Mouse (Mus musculus) left cerebral cortex, postnatal 10 days (tissue): ENCODE results near the gene Gm17387. TPM values are rescaled to one million over a fixed set of nuclear protein-coding genes. Genes with fewer than 3 reads are reported as not detected.
"Not testable (repeated sequence)": the region's sequence is repeated elsewhere in the genome, so short reads cannot be mapped to it uniquely, and the experiment has no call there.

Source experiments
- DNase-seq, 2 experiments: peaks; one replicate each; pipeline ENCODE4 v3.0.0; 2021 to 2022; ENCODE audit warnings: low spot score in 2 of 2, mixed read lengths in 1 of 2; ENCODE audit errors: extremely low spot score in 1 of 2
- intact Hi-C: fragments of 180-260 bp; cut with DNase I; formaldehyde crosslinking; loops from one replicate; pipeline ENCODE4 v1.15.1; 2025
- total RNA-seq, 2 experiments: library from RNA; stranded (reverse); gene quantifications; 2 replicates each; pipeline ENCODE4 v1.2.3; 2021

The Gm17387 gene
- total RNA-seq, 2 experiments from 2014 or later, result not detected

- intact Hi-C loops, result no loop called here
- DNase-seq, result peak in 1 of 2 experiments; percentile 38
Measured at GRCm38 (mm10) chr7:141010593-141010992, 18.3 kb upstream of the Gm17387 start, which contains the start of gene Ifitm3. Ifitm3 (minus strand) TSS chr7:141010770.

- no peak for DNase-seq
- intact Hi-C loops, result no loop called here
Measured at GRCm38 (mm10) chr7:141011238-141011770, 17.6 kb upstream of the Gm17387 start.

- intact Hi-C loops, result no loop called here
- DNase-seq, result no peak
Measured at GRCm38 (mm10) chr7:141016707-141017697, 11.9 kb upstream of the Gm17387 start.

- intact Hi-C loops, DNase-seq: not testable (repeated sequence)
Measured at GRCm38 (mm10) chr7:141017824-141018223, 11.1 kb upstream of the Gm17387 start, which contains the start of gene Ifitm6. Ifitm6 (minus strand) TSS chr7:141017924.

- no peak for DNase-seq
- intact Hi-C loops, result no loop called here
Measured at GRCm38 (mm10) chr7:141019028-141019427, 9.9 kb upstream of the Gm17387 start.

- no peak for DNase-seq
- intact Hi-C loops, result no loop called here
Measured at GRCm38 (mm10) chr7:141021489-141022449, 7.2 kb upstream of the Gm17387 start.

GRCm38 (mm10) chr7:141024865-141025838 lies 3.8 kb upstream of the Gm17387 start:
- no peak for DNase-seq

GRCm38 (mm10) chr7:141026097-141026739 lies 2.7 kb upstream of the Gm17387 start:
- DNase-seq, result no peak
- intact Hi-C loops, result no loop called here

More at GRCm38 (mm10) chr7:141024865-141025838, 3.8 kb upstream of the Gm17387 start:
- intact Hi-C loops, result no loop called here

- intact Hi-C loops, result no loop called here
- DNase-seq, result no peak
Measured at GRCm38 (mm10) chr7:141026740-141027098, 2.2 kb upstream of the Gm17387 start.

- DNase-seq, result no peak
- intact Hi-C loops, result no loop called here
Measured at GRCm38 (mm10) chr7:141030390-141030789, 1.5 kb downstream of the Gm17387 start.

- no peak for DNase-seq
- intact Hi-C loops, result no loop called here
Measured at GRCm38 (mm10) chr7:141032458-141033167, 3.7 kb downstream of the Gm17387 start.

GRCm38 (mm10) chr7:141036624-141037023 lies 7.7 kb downstream of the Gm17387 start:
- DNase-seq, intact Hi-C loops: not testable (repeated sequence)

GRCm38 (mm10) chr7:141038090-141039032 lies 9.4 kb downstream of the Gm17387 start:
- no peak for DNase-seq
- intact Hi-C loops, result no loop called here

- intact Hi-C loops, result no loop called here
Measured at GRCm38 (mm10) chr7:141039386-141040107, 10.6 kb downstream of the Gm17387 start.

More at GRCm38 (mm10) chr7:141039386-141040107, 10.6 kb downstream of the Gm17387 start:
- no peak for DNase-seq
